Mouse (Mus musculus) lung, embryonic 15.5 days (tissue): ENCODE data around the gene Hlcs. TPM values are rescaled to one million over a fixed set of nuclear protein-coding genes. Genes with fewer than 3 reads are reported as not detected.

Experiments
- ATAC-seq: fragments of 200-750 bp; cut with Nextera tagmentation; 2 replicates; pipeline ENCODE4 v1.8.0; 2017; ENCODE audit warnings: moderate number of reproducible peaks, borderline replicate concordance; ENCODE audit not compliant: low FRiP score, low TSS enrichment; ENCODE audit errors: extremely low read depth
- H3K27ac ChIP-seq: fragments of 300-500 bp; sonication (generic); 2 replicates; pipeline ENCODE4 v1.5.1; 2015; ENCODE audit warnings: moderate library complexity, mild to moderate bottlenecking, inconsistent platforms
- H3K27me3 ChIP-seq: fragments of 300-500 bp; sonication (generic); 2 replicates; pipeline ENCODE4 v1.6.1; 2015; ENCODE audit warnings: inconsistent platforms
- H3K36me3 ChIP-seq: fragments of 300-500 bp; sonication (generic); 2 replicates; pipeline ENCODE4 v1.6.1; 2015; ENCODE audit warnings: inconsistent platforms
- H3K4me1 ChIP-seq: fragments of 300-500 bp; sonication (generic); 2 replicates; pipeline ENCODE4 v1.6.1; 2015; ENCODE audit warnings: inconsistent platforms
- H3K4me2 ChIP-seq: fragments of 300-500 bp; sonication (generic); 2 replicates; pipeline ENCODE4 v1.6.1; 2015; ENCODE audit warnings: inconsistent platforms, mild to moderate bottlenecking, moderate library complexity
- H3K4me3 ChIP-seq: fragments of 300-500 bp; sonication (generic); 2 replicates; pipeline ENCODE4 v1.5.1; 2015; ENCODE audit warnings: mild to moderate bottlenecking, inconsistent platforms
- H3K9ac ChIP-seq: fragments of 300-500 bp; sonication (generic); 2 replicates; pipeline ENCODE4 v1.6.1; 2015; ENCODE audit warnings: inconsistent platforms
- H3K9me3 ChIP-seq: fragments of 300-500 bp; sonication (generic); 2 replicates; pipeline ENCODE4 v1.6.1; 2016; ENCODE audit warnings: inconsistent platforms
- WGBS: fragments of 180-500 bp; shearing (Covaris S2); methylation state at CpG from one replicate; pipeline ENCODE4 v1.1.7; 2015; 5-methylcytosine and 5-hydroxymethylcytosine counted together
- polyA plus RNA-seq: library from polyadenylated mRNA; unstranded; fragments of >200 nt; fragmentation: Nextera tagmentation; extraction: Ambion mirVana; gene quantifications from 2 replicates; pipeline ENCODE4 v1.2.1, GENCODE M21; 2015

The Hlcs gene
- polyA plus RNA-seq, 1 experiment from 2014 or later = 9.1 TPM

DNA sequence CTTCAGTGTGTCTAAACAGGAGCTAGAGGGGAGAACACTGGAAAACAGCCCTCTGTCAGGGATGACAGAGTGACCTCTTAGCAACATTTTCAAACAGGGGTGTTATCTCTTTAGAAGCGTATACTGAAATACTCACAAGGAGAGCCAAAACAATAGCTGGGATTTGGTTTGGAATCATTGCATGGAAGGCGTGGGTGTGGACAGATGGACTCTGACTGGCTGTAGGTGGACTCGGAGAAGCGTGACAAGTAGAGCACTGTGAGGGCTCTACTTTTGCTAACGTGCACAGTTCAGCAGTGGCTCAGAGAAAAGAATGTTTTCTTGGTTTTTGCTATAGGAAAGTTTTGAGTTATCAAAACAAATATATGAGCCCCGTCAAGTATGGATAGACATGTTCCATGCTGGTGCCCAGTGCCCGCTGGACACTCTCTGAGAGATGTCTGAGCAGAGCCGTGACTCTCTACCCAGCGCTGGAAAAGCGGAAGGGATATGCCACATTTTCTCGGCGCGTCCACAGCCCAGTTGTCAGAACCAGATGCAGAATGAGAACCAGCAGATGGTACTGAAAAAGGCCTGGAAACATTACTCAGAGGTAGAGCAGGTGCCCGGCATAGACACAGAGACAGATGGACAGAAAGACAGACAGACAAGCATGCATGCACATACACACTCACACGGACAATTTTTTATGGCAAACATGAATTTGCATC, 62.6 kb downstream of the Hlcs start:
- Histone ChIP-seq H3K36me3 (no peaks in the 10 kb centered on the region), H3K9ac (0 out of 2 replicates have a peak overlapping the region, but pooled peaks have one; percentile 2), H3K4me1 (peaks cover 11% of the 10 kb centered on the region; the same call in 1 of the 2 replicates), H3K9me3 (no peaks in the 10 kb centered on the region), H3K4me3 (no peak overlapping the region), H3K4me2 (peak overlapping the region; percentile 41), H3K27ac (no peak overlapping the region), H3K27me3 (no peaks in the 10 kb centered on the region)
- 70% methylated on average over 15 of the region's 15 CpGs for WGBS
- ATAC-seq = no peak

DNA sequence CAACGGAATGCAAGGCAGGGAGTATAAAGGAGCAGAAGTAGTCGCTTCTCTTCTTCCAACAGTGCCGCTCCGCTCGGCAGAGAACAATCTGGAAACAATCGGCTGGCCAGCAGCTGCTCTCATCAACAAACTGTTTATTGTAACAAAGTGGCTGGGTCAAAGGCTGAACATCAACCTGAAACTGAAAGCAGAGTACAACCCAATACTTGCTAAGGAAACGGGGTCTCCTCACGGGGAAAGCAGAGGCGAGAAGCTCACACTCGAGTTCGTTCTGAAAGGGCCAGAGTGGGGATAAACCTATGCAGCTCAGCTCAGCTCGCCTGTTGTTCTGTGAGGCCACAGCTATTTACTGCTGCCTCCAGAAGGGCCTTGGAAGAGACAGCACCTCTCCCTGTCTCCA, 63.2 kb downstream of the Hlcs start:
- no peaks in the 10 kb centered on the region for H3K27me3 ChIP-seq
- H3K36me3 ChIP-seq = no peaks in the 10 kb centered on the region
- ATAC-seq = peak; percentile 35; the same call in 1 of the 2 replicates
- peak overlapping the region; percentile 6; the same call in 1 of the 2 replicates for H3K4me3 ChIP-seq
- no peaks in the 10 kb centered on the region for H3K9me3 ChIP-seq
- H3K9ac ChIP-seq = 0 out of 2 replicates have a peak overlapping the region, but pooled peaks have one; percentile 2
- peaks cover 11% of the 10 kb centered on the region; the same call in 1 of the 2 replicates for H3K4me1 ChIP-seq
- H3K27ac ChIP-seq = no peak overlapping the region
- peak overlapping the region; percentile 41 for H3K4me2 ChIP-seq
- WGBS = 28% methylated on average over 12 of the region's 12 CpGs

DNA sequence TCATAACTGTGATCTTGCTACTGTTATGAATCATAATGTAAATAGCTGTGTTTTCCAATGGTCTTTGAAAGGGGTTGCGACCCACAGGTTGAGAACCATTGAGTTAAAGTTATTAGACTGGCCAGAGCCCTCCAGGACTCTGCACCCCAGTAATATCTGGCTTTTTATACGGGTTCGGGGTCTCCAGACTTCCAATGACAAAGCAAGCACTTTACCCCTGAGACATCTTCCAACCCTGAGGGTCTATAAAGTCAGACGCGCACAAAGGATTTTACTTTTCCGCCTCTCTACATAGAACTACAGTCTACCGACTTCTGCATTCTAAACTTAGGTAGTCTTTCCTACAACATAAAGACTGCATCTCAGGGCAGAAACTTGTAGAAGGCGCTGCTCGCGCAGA, 63.7 kb downstream of the Hlcs start:
- 64% methylated on average over 10 of the region's 10 CpGs for WGBS
- Histone ChIP-seq H3K36me3 (no peaks in the 10 kb centered on the region), H3K9ac (no peak overlapping the region), H3K27me3 (no peaks in the 10 kb centered on the region), H3K9me3 (no peaks in the 10 kb centered on the region), H3K4me2 (peak overlapping the region; percentile 41), H3K4me1 (peaks cover 11% of the 10 kb centered on the region; the same call in 1 of the 2 replicates), H3K4me3 (no peak overlapping the region), H3K27ac (no peak overlapping the region)
- ATAC-seq = no peak

DNA sequence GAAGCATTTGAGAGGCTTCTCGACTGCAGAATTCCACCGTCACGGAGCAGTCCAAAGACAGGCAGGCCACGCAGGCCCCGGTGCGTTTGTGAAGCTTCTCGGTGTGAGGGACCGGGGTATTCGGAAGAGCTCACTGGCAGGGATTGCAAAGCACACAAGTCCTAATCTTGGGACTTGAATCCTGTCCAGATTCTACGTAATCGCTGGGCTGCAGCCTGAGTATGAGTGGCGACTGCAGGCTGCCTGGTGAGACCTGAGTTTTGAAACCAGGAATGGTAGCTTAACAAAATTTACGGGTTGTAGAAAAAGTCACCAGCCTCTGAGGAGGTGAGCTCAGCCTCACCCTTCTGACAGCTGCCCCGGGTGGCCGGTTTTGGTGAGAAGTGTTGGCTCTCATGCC, 64.7 kb downstream of the Hlcs start:
- Histone ChIP-seq H3K36me3 (no peaks in the 10 kb centered on the region), H3K9ac (no peak overlapping the region), H3K4me1 (peaks cover 11% of the 10 kb centered on the region; the same call in 1 of the 2 replicates), H3K27me3 (no peaks in the 10 kb centered on the region), H3K4me3 (no peak overlapping the region), H3K27ac (no peak overlapping the region), H3K4me2 (no peak overlapping the region), H3K9me3 (no peaks in the 10 kb centered on the region)
- no peak for ATAC-seq
- 63% methylated on average over 15 of the region's 15 CpGs for whole genome bisulfite sequencing

DNA sequence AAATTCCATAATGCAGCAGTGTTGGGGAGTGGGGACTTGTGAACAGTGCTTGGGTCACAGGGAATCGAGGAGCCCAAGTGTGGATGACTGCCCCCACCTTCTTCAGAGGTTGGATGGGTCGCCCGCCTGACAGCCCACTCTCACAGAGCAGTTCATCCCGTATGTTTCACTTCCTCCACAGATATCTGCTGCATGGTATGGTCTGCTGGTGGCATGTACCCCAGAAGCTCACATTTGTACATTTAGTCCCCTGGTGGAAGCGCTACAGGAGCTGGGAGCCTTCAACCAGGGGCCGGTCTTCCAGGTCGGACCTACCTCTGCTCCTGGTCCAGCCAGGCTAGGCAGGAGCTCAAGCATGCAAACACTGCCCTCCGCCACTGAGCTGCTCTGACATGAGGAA, 66.4 kb downstream of the Hlcs start:
- no peaks in the 10 kb centered on the region for H3K9me3 ChIP-seq
- H3K4me3 ChIP-seq = no peak overlapping the region
- H3K4me1 ChIP-seq = peaks cover 11% of the 10 kb centered on the region; the same call in 1 of the 2 replicates
- 85% methylated on average over 8 of the region's 8 CpGs for WGBS
- no peak overlapping the region for H3K27ac ChIP-seq
- ATAC-seq = no peak
- H3K27me3 ChIP-seq = no peaks in the 10 kb centered on the region
- H3K9ac ChIP-seq = no peak overlapping the region
- no peaks in the 10 kb centered on the region for H3K36me3 ChIP-seq
- no peak overlapping the region for H3K4me2 ChIP-seq

DNA sequence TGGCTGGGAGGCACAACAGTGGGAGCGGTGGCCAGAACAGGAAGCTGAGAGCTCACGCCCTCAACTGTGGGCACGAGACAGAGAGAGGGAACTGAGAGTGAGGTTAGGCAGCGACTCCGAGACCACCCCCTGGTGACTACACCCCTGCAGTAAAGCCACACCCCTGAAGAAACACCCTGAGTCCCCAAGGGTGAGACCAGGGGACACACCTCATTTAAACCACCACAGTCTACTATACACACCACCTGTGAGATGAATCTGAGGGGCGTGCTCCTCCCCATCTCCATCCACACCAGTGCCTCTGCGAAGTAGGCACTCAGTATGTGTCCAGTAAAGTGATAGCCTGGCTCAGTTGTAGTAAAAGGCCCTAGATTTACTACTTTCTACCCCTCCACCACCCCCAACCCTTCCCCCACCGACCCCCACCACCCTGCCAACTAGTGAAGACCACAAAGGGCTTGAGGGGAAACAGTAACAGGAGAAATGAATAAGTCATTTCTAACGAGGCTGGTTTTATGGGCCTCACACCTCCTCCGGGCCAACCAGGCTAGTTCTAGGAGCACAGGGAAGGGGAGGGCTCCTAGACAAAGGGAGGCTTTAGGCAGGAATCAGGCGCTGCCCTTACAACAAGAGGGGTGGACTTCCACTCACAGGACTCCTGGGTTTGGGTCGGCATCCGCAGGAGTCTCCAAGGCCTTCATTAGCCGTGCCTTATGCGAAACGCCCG, 67.2 kb downstream of the Hlcs start:
- Histone ChIP-seq H3K27ac (no peak overlapping the region), H3K4me3 (no peak overlapping the region), H3K9ac (no peak overlapping the region), H3K36me3 (no peaks in the 10 kb centered on the region), H3K4me2 (no peak overlapping the region), H3K4me1 (peaks cover 11% of the 10 kb centered on the region; the same call in 1 of the 2 replicates), H3K9me3 (no peaks in the 10 kb centered on the region), H3K27me3 (no peaks in the 10 kb centered on the region)
- 74% methylated on average over 17 of the region's 17 CpGs for WGBS
- 0 out of 2 replicates have a peak, but pooled peaks have one; percentile 31 for ATAC-seq

DNA sequence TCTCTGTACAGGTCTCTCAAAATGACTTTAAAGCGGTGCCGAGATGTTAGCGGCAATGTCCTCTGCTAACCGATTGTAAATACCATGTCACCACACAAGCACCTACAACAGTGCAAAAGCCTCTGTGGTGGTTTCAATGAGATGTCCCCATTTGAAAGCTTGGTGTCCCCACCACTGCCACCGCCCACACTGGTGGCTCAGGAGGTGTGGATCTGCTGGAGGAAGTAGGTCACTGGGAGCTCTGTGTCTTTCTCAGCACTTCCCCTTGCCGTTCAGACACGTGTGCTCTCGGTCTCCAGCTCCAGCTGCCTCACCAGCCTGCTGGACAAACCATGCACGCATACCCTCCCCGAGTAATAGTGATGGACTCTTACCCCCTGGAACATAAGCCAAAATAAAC, 72.2 kb downstream of the Hlcs start:
- ATAC-seq = no peak
- no peaks in the 10 kb centered on the region for H3K36me3 ChIP-seq
- H3K4me2 ChIP-seq = no peak overlapping the region
- no peaks in the 10 kb centered on the region for H3K27me3 ChIP-seq
- no peak overlapping the region for H3K4me3 ChIP-seq
- H3K4me1 ChIP-seq = no peaks in the 10 kb centered on the region
- no peaks in the 10 kb centered on the region for H3K9me3 ChIP-seq
- no peak overlapping the region for H3K9ac ChIP-seq
- H3K27ac ChIP-seq = no peak overlapping the region
- WGBS = 87% methylated on average over 10 of the region's 10 CpGs

DNA sequence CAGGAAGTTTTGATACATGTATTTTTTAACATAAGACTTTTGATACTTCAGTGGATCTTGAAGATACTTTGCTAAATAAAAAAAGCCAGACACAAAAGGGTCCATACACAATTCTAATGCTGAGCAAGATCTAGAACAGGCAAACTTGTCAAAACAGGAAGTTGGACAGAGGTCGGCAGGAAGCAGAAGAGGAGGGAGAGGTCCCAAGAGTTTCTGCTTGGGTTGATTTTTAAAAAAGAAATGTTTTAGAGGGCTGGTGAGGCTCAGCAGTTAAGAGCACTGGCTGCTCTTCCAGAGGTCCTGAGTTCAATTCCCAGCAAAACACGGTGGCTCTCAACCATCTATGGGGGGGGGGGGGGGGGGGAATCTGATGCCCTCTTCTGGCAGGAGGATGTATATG, 73.2 kb downstream of the Hlcs start:
- Histone ChIP-seq H3K4me1 (no peaks in the 10 kb centered on the region), H3K9me3 (no peaks in the 10 kb centered on the region), H3K9ac (no peak overlapping the region), H3K27ac (no peak overlapping the region), H3K27me3 (no peaks in the 10 kb centered on the region), H3K4me3 (no peak overlapping the region), H3K36me3 (no peaks in the 10 kb centered on the region), H3K4me2 (no peak overlapping the region)
- 29% methylated on average over 2 of the region's 2 CpGs for WGBS
- ATAC-seq = no peak

DNA sequence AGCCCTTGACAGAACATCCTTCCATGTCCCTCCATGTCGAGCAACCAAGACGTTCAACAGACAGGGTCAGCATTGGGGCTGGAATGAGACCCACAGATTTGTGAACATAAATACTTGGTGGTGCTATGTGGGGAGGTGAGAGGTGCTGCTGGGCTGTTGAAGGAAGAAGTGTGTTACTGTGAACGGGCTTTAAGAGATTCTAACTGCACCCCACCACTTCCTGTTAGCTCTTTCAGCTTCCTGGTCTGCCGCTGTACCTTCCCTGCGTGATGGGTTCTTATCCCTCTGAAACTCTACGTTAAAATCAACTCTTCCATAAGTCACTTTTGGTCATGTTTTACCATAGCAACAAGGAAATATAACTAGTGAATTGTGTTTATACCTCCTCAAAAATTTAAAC, 73.8 kb downstream of the Hlcs start:
- H3K36me3 ChIP-seq = no peaks in the 10 kb centered on the region
- ATAC-seq = no peak
- H3K9me3 ChIP-seq = no peaks in the 10 kb centered on the region
- H3K27ac ChIP-seq = no peak overlapping the region
- no peak overlapping the region for H3K4me2 ChIP-seq
- H3K4me1 ChIP-seq = no peaks in the 10 kb centered on the region
- no peak overlapping the region for H3K9ac ChIP-seq
- no peak overlapping the region for H3K4me3 ChIP-seq
- no peaks in the 10 kb centered on the region for H3K27me3 ChIP-seq
- WGBS = 63% methylated on average over 6 of the region's 6 CpGs

DNA sequence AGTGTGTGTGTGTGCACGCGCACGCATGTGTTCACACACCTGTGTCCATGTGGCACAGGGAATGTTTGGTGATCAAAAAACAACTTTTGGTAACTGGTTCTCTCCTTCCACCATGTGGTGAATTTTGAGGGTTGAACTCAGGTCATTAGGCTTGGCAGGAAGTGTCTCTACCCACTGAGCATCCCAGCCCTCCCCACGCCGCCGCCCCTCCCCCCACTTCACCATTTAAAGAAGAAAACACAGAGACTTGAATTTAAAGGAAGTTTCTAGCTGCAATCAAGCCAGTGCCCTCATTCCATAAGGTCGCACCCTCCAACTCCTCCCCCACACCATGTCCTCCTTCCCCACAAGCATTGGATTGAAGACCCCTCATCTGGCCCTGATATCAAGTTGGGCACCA, 74.2 kb downstream of the Hlcs start:
- Histone ChIP-seq H3K4me2 (no peak overlapping the region), H3K9ac (no peak overlapping the region), H3K27ac (no peak overlapping the region), H3K9me3 (no peaks in the 10 kb centered on the region), H3K4me1 (no peaks in the 10 kb centered on the region), H3K36me3 (no peaks in the 10 kb centered on the region), H3K27me3 (no peaks in the 10 kb centered on the region), H3K4me3 (no peak overlapping the region)
- 88% methylated on average over 7 of the region's 7 CpGs for WGBS
- no peak for ATAC-seq

DNA sequence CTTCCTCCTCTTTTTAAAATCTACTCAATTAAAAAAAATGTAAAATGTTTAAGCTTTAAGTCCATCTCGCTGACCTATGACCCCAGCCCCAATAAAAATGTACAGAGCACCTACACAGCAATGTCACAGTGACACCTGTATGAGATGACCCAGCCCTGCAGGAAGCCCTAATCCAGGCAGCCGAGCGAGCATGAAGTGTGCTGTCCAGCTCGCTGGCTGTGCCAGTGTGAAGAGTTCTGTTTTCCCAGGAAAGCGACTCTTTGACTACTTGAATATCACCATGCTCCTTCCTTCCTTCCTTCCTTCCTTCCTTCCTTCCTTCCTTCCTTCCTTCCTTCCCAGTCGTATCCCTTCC, 76.3 kb downstream of the Hlcs start:
- H3K36me3 ChIP-seq = no peaks in the 10 kb centered on the region
- no peak overlapping the region for H3K9ac ChIP-seq
- no peaks in the 10 kb centered on the region for H3K4me1 ChIP-seq
- H3K4me2 ChIP-seq = no peak overlapping the region
- H3K4me3 ChIP-seq = no peak overlapping the region
- WGBS = 61% methylated on average over 6 of the region's 6 CpGs
- no peaks in the 10 kb centered on the region for H3K9me3 ChIP-seq
- no peak overlapping the region for H3K27ac ChIP-seq
- no peak for ATAC-seq
- H3K27me3 ChIP-seq = no peaks in the 10 kb centered on the region
